Mouse (Mus musculus): ENCODE data around the gene Pla2g2f.

DNA sequence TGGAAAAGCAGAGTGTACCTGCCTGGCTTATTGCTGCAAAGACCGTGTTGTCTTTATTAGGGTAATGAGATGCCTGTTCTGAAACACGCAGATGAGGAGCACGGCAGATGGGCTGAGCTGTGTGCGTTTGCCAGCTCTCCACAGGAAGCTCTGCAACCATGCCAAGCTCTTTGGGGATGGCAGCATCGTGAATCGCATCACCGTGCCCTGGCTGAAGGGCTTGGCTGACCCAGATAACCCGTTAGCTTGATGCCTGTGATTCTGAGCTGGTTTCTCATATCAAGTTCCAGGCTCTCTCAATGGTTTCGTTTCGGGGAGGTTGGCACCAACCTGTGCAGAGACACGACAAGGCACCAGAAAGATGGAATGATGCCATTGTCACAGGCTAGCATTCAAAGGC is 46.8 kb downstream of the Pla2g2f start:
- TF ChIP-seq CTCF (IDR thresholded peaks at IDR 0.05; ENCODE audit: low read depth, low read length) (no peak), POLR2A (IDR thresholded peaks at IDR 0.05; ENCODE audit: borderline replicate concordance, low read depth, low read length) (no peak)

Measured in bone marrow macrophage, adult 2 months (primary cell).